Mouse (Mus musculus) heart, adult 2 months (tissue): Measurements from ENCODE around the gene Socs7.
A peak's percentile ranks its signal among the peaks of the same experiment; 100 is the strongest.

Experiments
- CTCF ChIP-seq: fragments of 200-600 bp; IDR thresholded peaks from 2 replicates; pipeline ENCODE4 v1.8.1; 2022; ENCODE audit warnings: antibody characterized with exemption, mild to moderate bottlenecking, moderate library complexity
- EP300 ChIP-seq: fragments of 200-500 bp; IDR thresholded peaks from 2 replicates; pipeline ENCODE4 v1.6.1; 2011; ENCODE audit warnings: low read depth, low read length, control low read depth; ENCODE audit not compliant: insufficient read depth
- POLR2A ChIP-seq: fragments of 200-500 bp; IDR thresholded peaks from 2 replicates; pipeline ENCODE4 v1.6.1; 2011; ENCODE audit warnings: mild to moderate bottlenecking, low read depth, low read length, control low read depth; ENCODE audit not compliant: insufficient read depth

- TF ChIP-seq POLR2A: peak; percentile 68
- no peak for TF ChIP-seq CTCF
- peak; percentile 63; the same call in 1 of the 2 replicates for TF ChIP-seq EP300
These were observed 73.6 kb downstream of the Socs7 start for GRCm38 (mm10) chr11:97435808-97436491.
